In genomic region chr13:71001278-71001677, GRCm38 (mm10) we compare ENCODE assay signal across 8 mouse cellular contexts.
A peak's percentile ranks its signal among the peaks of the same experiment; 100 is the strongest.
DNase-seq lines count a peak whose midpoint lies in the region; ATAC-seq and TF ChIP-seq lines count a peak whose summit lies in the region.

No protein-coding gene starts in this region.

- TF ChIP-seq CTCF in lung, postnatal 0 days (IDR thresholded peaks at IDR 0.05) = peak; percentile 80

- ATAC-seq in embryonic facial prominence, embryonic 14.5 days (ENCODE audit: low read depth) = peak; percentile 41; the same call in 1 of the 2 replicates
- ATAC-seq in hematopoietic stem cell, adult 5-6 weeks (replicated peaks in 1 of 2; ENCODE audit: insufficient read depth in 1 of 2, low FRiP score in 2 of 2, low TSS enrichment in 1 of 2, low read depth in 1 of 2, poor library complexity in 2 of 2, severe bottlenecking in 2 of 2) = peak; percentile 72 to 79; a peak in 3 of 4 replicates
- no peak for ATAC-seq in lung, postnatal 0 days

- H3K36me3 ChIP-seq in embryonic facial prominence, embryonic 14.5 days (ENCODE audit: control insufficient read depth, insufficient read depth, low read length) = no peaks in the 10 kb centered on the region
- no peaks in the 10 kb centered on the region for H3K36me3 ChIP-seq in lung, postnatal 0 days (ENCODE audit: insufficient read depth, low read length)

- WGBS in embryonic facial prominence, embryonic 14.5 days = 6% methylated on average over 2 of the region's 2 CpGs
- WGBS in lung, postnatal 0 days = 5% methylated on average over 2 of the region's 2 CpGs

- no peak for TF ChIP-seq EP300 in lung, postnatal 0 days (IDR thresholded peaks at IDR 0.05)

- H3K4me3 ChIP-seq in embryonic facial prominence, embryonic 14.5 days (ENCODE audit: low read depth, low read length) = no peak overlapping the region
- H3K4me3 ChIP-seq in lung, postnatal 0 days (ENCODE audit: low read depth, low read length) = no peak overlapping the region

- no peak overlapping the region for H3K4me2 ChIP-seq in embryonic facial prominence, embryonic 14.5 days (ENCODE audit: low read depth, low read length)
- no peak overlapping the region for H3K4me2 ChIP-seq in lung, postnatal 0 days (replicated peaks; ENCODE audit: low read depth, low read length)

- H3K27ac ChIP-seq in embryonic facial prominence, embryonic 14.5 days (replicated peaks; ENCODE audit: low read depth, low read length) = no peak overlapping the region
- no peak overlapping the region for H3K27ac ChIP-seq in lung, postnatal 0 days (ENCODE audit: low read length)

- no peak overlapping the region for H3K9ac ChIP-seq in embryonic facial prominence, embryonic 14.5 days (ENCODE audit: low read depth, low read length)
- no peak overlapping the region for H3K9ac ChIP-seq in lung, postnatal 0 days (replicated peaks; ENCODE audit: low read depth)

- no peaks in the 10 kb centered on the region for H3K9me3 ChIP-seq in embryonic facial prominence, embryonic 14.5 days (ENCODE audit: control insufficient read depth, low read length)
- H3K9me3 ChIP-seq in lung, postnatal 0 days (ENCODE audit: low read length) = no peaks in the 10 kb centered on the region

- 0 out of 2 replicates have a peak, but pooled peaks cover 5% of the 10 kb centered on the region for H3K27me3 ChIP-seq in embryonic facial prominence, embryonic 14.5 days (replicated peaks; ENCODE audit: control insufficient read depth, insufficient read depth, low read length)
- no peaks in the 10 kb centered on the region for H3K27me3 ChIP-seq in lung, postnatal 0 days (replicated peaks; ENCODE audit: insufficient read depth, low read length)

- DNase-seq in B cell, adult 2 months = peak; percentile 2 to 5
- DNase-seq in adrenal gland, postnatal 10 days = peak; percentile 75
- peak; percentile 62 for DNase-seq in embryonic facial prominence, embryonic 14.5 days (ENCODE audit: low spot score)
- DNase-seq in layer of hippocampus, adult 18-20 months (ENCODE audit: low spot score in 2 of 2) = peak; percentile 45 to 83
- DNase-seq in lung, postnatal 0 days (ENCODE audit: low spot score) = peak; percentile 32
- DNase-seq in right cerebral cortex, adult 18-20 months = peak; percentile 70
- no peak for DNase-seq in c-Kit-positive CD71-positive TER-119-positive erythroid progenitor cells, embryonic 14.5 days (ENCODE audit: low spot score)

- H3K4me1 ChIP-seq in embryonic facial prominence, embryonic 14.5 days (ENCODE audit: control insufficient read depth, insufficient read depth, low read length) = no peaks in the 10 kb centered on the region
- H3K4me1 ChIP-seq in lung, postnatal 0 days (ENCODE audit: insufficient read depth, low read depth, low read length) = no peaks in the 10 kb centered on the region
